Mouse (Mus musculus): ENCODE data around the gene Eif4g3.

The Eif4g3 gene

DNA sequence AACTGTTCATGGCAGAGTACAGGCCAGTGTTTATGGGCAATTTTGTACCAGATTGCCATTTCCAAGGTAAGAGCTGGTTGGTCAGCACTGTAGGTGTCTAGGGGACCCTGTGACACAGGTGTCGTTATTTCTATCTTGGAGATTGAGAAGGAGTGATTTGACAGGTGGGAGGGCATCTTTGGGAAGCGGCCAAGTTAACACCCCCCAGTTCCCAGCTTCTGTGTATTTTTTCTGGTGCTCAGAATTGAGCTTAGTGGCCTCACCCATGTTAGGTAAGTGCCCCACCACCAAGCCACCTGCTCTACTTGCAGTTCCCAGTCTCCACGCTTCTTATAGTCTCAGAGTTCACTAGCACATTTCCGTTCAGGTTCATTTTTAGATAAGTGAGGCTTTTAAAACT lies 76.5 kb downstream of the Eif4g3 start:
- in situ Hi-C loops (cut with MboI; ENCODE audit: low pct_unique_long_range_greater_than_20kb in 1 of 2, low sequenced_read_pairs in 2 of 2, unreplicated experiment in 1 of 2): no loop called here

DNA sequence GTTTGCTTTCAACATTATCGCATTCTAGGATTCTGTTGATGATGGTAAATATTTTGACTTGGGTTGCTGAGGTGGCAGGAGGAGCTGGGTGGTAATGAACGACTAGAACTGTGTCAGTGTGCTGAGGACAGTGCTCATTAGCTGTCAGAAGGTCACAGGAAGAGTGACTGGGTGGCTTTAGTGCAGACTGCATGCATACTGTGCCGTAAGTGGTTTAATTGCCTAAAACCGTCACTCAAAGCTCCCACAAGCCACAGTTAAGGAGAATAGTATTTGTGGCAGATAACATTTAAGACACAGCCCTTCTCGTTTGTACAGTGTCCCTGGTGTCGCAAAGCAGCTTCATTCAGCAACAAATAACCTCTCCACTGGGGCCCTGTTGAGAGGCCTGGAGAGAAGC lies 78.7 kb downstream of the Eif4g3 start:
- in situ Hi-C loops (cut with MboI; ENCODE audit: low pct_unique_long_range_greater_than_20kb in 1 of 2, low sequenced_read_pairs in 2 of 2, unreplicated experiment in 1 of 2): no loop called here

GRCm38 (mm10) chr4:138073086-138073485 lies 80.3 kb downstream of the Eif4g3 start:
- in situ Hi-C loops (cut with MboI; ENCODE audit: low pct_unique_long_range_greater_than_20kb in 1 of 2, low sequenced_read_pairs in 2 of 2, unreplicated experiment in 1 of 2): no loop called here

- in situ Hi-C loops (cut with MboI; ENCODE audit: low pct_unique_long_range_greater_than_20kb in 1 of 2, low sequenced_read_pairs in 2 of 2, unreplicated experiment in 1 of 2): no loop called here
Measured at GRCm38 (mm10) chr4:138073531-138073930, 80.7 kb downstream of the Eif4g3 start.

GRCm38 (mm10) chr4:138074896-138075584 lies 82.2 kb downstream of the Eif4g3 start:
- in situ Hi-C loops (cut with MboI; ENCODE audit: low pct_unique_long_range_greater_than_20kb in 1 of 2, low sequenced_read_pairs in 2 of 2, unreplicated experiment in 1 of 2): no loop called here

DNA sequence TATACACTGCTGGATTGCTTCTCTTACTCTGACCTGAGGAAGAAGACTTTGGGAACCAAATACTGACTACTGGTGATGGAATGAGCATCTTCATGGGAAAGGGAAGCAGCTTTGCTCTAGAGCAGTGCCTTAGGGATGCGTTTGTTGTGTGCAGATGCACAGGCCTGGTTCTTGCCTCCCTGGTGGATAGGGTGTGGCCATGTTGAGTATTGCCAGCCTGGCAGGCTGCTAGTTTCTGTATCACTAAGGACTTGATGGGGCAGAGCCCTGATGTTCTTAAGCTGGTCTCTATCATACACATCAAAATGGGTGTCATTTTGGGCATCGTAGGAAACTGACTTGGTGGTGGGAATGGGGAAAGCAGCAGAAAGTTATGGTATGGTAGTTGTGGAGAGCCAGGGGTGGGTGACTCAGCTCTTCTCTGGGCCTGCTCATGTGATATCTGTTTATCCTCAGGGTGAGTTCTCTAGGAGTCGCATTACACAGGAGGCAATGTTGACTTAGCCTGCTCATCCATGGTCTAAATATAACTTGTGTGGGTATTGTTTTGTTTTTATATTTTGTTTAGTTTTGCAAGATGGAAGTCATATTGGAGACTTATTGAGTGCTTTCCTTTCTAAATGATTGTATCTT lies 85.0 kb downstream of the Eif4g3 start:
- in situ Hi-C loops (cut with MboI; ENCODE audit: low pct_unique_long_range_greater_than_20kb in 1 of 2, low sequenced_read_pairs in 2 of 2, unreplicated experiment in 1 of 2): no loop called here

DNA sequence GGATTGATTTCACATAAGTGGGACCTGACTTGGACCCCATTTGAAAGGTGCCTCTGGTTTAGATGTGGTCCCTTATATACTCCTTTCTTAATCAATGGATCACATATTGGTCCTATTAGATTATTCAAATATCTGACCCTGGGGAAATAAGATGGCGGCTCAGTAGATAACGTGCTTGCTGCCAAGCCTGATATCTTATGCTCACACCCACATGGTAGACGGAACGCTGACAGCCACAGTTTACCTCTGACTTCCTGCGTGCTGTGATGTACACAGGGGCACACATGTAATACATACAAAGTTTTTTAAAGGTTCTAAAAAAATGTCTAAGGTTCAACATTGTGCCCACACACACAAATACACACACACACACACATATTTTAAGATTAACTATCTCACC lies 86.4 kb downstream of the Eif4g3 start:
- in situ Hi-C loops (cut with MboI; ENCODE audit: low pct_unique_long_range_greater_than_20kb in 1 of 2, low sequenced_read_pairs in 2 of 2, unreplicated experiment in 1 of 2): no loop called here

DNA sequence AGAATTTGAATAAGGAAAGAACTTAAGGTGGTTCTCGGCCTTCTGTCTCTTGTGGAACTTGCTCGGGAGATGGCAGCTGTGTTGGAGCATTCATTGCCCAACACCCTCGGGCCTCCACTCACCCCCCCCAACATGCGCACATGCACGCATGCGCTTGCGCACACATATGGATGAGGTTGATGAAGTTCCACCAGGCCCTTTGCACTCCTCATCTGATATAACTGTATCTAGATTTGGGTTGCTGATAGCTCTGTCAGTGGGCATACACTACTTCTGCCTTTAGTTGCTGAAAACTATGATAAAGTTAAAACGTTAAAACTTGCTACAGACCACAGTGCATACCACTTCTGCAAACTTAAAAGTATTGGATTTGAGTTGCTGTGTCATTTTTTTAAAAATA lies 89.6 kb downstream of the Eif4g3 start:
- in situ Hi-C loops (cut with MboI; ENCODE audit: low pct_unique_long_range_greater_than_20kb in 1 of 2, low sequenced_read_pairs in 2 of 2, unreplicated experiment in 1 of 2): no loop called here

- in situ Hi-C loops (cut with MboI; ENCODE audit: low pct_unique_long_range_greater_than_20kb in 1 of 2, low sequenced_read_pairs in 2 of 2, unreplicated experiment in 1 of 2): no loop called here
Measured at GRCm38 (mm10) chr4:138084103-138084502, 91.3 kb downstream of the Eif4g3 start.

DNA sequence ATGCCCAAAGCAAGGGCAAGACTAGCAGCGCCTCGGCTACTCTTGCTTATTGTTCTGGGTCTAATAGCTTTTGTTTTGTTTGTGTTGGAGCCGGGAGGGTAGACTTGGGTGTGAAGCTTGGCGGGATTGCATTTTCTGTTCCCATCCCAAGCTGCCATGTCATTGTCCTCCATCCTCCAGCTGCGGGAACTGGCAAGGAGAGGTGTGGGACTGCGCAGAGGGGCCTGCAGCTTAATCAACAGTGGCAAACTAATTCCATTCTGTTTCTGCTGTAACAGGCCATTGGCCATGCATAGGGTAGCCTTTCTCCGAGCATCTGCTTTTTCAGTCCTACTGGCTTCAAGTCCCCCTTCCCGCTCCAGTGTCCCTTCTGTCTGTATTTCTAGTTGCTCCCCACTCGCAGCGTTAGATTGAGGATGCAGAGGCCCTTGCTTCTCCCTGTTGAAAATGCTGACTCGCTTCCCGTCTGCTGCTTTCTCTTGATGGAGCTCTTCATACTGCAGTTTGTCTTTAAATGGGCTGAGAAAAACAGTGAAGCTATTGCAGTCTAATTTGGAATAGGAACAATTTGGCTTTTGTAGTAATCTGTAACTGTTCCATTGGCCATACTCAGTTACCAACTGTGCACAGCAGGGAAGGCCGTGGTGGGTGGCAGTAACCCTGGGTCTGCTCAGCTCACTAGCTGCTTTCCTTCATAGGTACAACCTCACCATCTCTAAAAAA lies 92.2 kb downstream of the Eif4g3 start:
- in situ Hi-C loops (cut with MboI; ENCODE audit: low pct_unique_long_range_greater_than_20kb in 1 of 2, low sequenced_read_pairs in 2 of 2, unreplicated experiment in 1 of 2): no loop called here

DNA sequence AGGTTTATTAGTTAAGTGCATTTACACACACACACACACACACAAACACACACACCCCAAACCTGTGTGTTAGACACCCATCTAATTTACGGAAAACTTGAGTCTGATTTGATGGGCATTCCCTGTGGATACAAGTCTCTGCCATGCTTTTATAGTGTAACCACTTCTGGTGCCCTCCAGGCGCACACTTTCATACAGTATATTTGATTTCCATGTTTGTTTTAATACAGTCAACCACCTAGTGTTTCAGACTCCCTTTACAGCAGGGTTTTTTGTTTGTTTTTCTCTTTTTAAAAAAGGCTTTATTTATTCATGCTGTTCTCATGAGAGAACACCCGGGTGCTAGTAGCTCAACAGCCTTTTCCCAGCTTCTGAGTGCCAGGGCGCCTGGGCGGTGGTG lies 94.1 kb downstream of the Eif4g3 start:
- in situ Hi-C loops (cut with MboI; ENCODE audit: low pct_unique_long_range_greater_than_20kb in 1 of 2, low sequenced_read_pairs in 2 of 2, unreplicated experiment in 1 of 2): no loop called here

DNA sequence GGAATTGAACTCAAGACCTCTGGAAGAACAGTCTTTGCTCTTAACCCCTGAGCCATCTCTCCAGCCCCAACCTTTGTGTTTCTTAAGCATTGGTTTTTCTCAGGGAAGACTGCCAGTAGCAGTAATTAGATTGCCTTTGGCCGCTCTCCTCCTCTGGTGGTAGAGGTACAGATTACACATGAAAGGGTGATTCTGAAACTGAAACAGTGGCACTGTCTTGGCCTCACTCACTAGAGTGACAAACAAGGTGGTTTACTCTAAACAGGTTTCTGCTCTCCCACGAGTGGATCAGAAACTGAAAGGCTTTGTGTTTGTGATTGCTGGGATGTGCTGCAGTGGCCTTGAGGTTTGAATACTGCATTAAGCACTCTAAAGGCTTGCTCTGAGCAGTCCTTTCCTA lies 96.7 kb downstream of the Eif4g3 start:
- in situ Hi-C loops (cut with MboI; ENCODE audit: low pct_unique_long_range_greater_than_20kb in 1 of 2, low sequenced_read_pairs in 2 of 2, unreplicated experiment in 1 of 2): no loop called here

DNA sequence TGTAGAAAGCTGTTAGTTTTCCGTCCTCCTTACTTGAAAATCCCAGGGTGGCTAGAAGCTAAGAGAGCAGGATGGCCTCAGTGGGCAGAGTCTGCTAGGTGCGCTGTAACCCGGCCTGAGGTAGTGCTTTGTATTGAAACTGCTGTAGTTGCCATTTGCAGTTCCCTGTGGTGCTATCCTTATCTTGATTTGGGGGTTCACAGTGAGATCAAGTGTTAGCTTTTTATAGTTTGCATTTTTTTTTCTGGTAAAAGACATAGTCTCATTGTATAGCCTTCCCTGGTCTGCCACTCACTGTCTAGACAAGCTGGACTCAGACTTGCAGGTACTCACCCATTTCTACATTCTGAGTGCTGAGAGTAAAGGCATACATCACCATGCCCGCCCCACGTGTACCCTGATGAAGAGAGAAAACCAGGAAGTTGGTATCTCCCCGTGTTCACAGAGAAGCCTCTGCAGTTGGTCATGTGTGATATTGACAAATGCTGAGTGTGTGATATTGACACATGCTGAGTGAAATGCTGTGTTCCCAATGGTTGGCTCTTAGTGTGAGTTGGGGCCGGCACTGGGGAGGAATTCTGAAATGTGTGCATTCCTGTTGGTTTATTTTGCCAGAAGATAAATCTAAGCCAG lies 98.9 kb downstream of the Eif4g3 start:
- in situ Hi-C loops (cut with MboI; ENCODE audit: low pct_unique_long_range_greater_than_20kb in 1 of 2, low sequenced_read_pairs in 2 of 2, unreplicated experiment in 1 of 2): no loop called here

GRCm38 (mm10) chr4:138100456-138100855 lies 107.6 kb downstream of the Eif4g3 start:
- in situ Hi-C loops (cut with MboI; ENCODE audit: low pct_unique_long_range_greater_than_20kb in 1 of 2, low sequenced_read_pairs in 2 of 2, unreplicated experiment in 1 of 2): loop anchor here (10.0 to 25.0 kb wide), 2 partner anchors 136 to 413 kb away; no protein-coding TSS in a partner anchor

GRCm38 (mm10) chr4:138101795-138102194 lies 109.0 kb downstream of the Eif4g3 start:
- in situ Hi-C loops (cut with MboI; ENCODE audit: low pct_unique_long_range_greater_than_20kb in 1 of 2, low sequenced_read_pairs in 2 of 2, unreplicated experiment in 1 of 2): loop anchor here (10.0 to 25.0 kb wide), 2 partner anchors 137 to 414 kb away; no protein-coding TSS in a partner anchor

- in situ Hi-C loops (cut with MboI; ENCODE audit: low pct_unique_long_range_greater_than_20kb in 1 of 2, low sequenced_read_pairs in 2 of 2, unreplicated experiment in 1 of 2): loop anchor here (10.0 to 25.0 kb wide), 2 partner anchors 138 to 415 kb away; no protein-coding TSS in a partner anchor
Measured at GRCm38 (mm10) chr4:138102413-138102812, 109.6 kb downstream of the Eif4g3 start.

DNA sequence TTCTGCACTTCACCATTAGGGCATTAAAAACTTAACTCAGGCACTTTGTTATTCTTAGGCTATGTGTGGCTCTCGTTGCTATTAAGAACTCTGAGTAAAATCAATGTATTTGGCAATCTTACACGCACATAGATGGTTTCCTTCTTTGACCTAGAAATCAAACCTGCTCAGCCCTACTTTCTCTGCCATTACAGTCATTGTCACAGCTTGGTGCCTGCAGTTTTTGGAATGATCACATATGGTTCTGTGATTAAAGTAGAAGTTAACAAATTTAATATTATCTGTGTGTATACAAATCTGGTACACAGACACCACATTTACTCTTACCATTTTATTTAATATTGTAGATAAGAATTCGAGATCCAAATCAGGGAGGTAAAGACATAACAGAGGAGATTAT lies 112.1 kb downstream of the Eif4g3 start:
- in situ Hi-C loops (cut with MboI; ENCODE audit: low pct_unique_long_range_greater_than_20kb in 1 of 2, low sequenced_read_pairs in 2 of 2, unreplicated experiment in 1 of 2): loop anchor here (10.0 to 25.0 kb wide), 2 partner anchors 140 to 418 kb away; no protein-coding TSS in a partner anchor

DNA sequence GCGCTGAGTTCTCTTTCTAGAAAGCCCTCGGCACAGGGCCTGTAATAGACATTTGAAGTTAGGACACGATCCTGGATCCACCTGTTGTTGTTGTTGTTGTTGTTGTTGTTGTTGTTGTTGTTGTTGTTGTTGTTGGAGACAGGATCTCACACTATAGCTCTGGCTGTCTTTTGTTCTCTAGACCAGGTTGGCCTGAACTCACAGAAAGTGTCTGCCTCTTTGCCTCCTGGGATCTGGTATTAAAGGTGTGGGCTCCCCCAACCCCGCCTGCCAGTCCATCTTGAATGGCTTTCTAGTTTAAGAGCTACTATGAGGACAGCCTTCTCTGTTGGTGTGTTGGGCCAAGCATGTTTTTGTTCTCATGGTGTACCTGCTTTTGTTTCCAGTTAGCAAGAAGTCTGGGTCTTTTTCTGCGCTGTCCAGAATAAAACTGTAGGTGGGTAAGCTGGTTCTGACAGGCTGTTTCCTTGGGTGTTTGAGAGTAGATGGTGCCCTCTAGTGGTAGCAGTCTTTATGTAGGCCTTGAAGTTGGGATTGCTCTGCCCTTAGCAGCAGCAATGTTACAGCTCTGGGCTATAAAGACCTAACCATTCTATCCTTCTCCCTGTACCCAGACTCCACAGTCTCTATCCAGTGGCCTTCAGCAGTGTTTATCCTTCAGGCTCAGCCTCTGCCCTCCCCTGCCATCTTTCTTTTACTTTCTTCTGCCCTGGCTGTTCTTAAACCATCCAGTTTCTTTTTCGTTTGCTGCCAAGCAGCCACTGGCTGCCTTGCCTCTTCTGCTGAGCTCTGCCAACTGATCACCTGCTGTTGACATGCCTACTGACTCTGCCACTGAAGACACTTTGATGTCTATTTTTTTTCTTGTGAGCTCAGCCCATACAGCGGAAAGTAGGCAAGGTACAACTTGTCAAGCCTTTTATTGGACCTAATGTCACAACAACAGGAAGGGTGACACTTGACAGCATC lies 114.9 kb downstream of the Eif4g3 start:
- in situ Hi-C loops (cut with MboI; ENCODE audit: low pct_unique_long_range_greater_than_20kb in 1 of 2, low sequenced_read_pairs in 2 of 2, unreplicated experiment in 1 of 2): loop anchor here (10.0 to 25.0 kb wide), 2 partner anchors 143 to 420 kb away; no protein-coding TSS in a partner anchor

Data from mouse embryonic stem cell (cell line).